Mouse (Mus musculus) brain, embryonic 18.5 days (tissue): ENCODE measurements around the gene 1700017B05Rik.
"Not testable (repeated sequence)": the region's sequence is repeated elsewhere in the genome, so short reads cannot be mapped to it uniquely, and the experiment has no call there.

Experiments
- DNase-seq: peaks from one replicate; pipeline ENCODE4 v3.0.0-alpha.2; 2012; ENCODE audit warnings: low read depth, low spot score

1700017B05Rik gene

DNA sequence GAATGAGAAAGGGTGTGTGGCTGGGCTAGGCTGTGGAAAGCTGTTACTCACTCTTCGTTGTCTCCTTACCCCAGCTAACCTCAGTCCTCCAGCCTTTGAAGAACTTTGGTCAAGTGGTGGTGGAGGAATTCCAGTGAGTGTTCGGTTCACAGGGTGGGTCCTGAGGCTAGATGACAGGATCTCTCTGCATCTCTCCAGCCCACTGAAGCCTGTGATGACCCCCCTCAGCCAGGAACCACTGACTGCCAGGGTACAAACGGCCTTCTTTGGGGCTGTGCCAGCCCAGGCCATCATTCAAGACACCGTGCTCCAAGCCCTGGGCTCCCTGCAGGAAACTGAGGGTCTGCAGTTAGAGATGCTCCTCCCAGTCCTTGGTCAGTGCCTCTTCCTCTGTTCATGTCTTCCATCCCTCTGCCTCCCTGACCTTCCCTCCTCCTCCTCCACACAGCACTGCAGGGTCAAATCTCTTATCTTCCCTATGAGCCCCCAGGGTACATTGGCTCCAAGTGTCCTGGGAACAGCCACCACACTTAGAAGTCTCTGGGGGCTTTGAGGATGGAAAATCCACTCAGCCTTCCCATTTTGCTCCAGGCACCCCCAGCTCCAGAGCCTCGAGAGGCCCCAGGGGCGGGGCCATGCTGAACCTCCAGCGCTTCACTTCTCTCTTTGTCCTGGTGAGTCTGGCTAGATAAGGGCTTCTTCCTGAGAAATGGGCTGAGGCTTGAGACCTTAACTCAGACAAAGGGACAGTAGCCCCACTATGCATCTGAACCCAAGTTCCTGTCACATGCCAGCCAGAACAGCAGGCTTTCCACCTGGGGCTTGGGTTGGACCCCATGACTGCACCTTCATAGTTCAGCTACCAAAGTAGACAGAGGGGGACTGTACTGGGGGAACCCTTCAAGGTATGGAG lies 14.1 kb downstream of the 1700017B05Rik start:
- no peak for DNase-seq

DNA sequence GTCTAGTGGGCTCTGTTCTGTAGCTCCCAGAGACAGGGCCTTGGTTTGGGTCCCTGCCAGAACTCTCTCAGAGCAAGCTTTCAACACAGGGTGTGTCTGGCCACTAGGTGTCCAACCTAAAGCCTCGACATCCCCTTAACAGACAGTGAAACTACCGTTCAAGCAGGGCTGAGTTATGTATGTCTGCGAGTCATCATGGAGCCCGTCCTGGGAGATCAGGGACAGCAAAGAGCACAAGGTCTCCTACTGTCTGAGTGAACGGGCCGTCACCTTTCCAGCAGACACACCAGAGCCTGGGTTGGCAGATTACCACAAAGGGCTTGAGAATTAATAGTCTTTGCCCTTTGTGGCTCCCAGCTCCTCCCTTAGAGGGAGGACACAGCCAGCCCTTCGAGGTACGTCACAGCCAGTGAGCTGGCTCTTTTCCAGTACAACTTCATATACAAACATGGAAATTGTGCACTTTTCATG lies 15.2 kb downstream of the 1700017B05Rik start:
- DNase-seq, result no peak

DNA sequence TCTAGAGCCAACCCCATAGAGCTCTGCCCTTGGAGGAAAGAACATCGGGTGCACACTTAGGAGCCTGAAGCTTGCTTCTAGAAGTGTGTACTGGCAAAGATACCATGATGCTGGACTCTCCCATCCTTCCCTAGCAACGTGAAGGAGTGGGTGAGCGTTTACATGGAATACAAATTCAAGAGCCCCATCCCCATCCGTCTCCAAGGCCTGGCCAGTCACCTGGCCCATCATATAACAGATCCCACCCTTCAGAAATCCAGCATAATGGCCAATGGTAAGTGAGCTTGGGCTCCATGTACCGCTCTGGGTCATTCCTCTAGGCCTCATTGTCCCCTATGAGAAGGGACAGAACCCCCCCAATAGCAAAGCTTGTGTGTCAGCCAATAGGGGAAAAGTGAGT lies 15.9 kb downstream of the 1700017B05Rik start:
- no peak for DNase-seq

GRCm38 (mm10) chr9:57244106-57244685 lies 18.2 kb downstream of the 1700017B05Rik start:
- no peak for DNase-seq

DNA sequence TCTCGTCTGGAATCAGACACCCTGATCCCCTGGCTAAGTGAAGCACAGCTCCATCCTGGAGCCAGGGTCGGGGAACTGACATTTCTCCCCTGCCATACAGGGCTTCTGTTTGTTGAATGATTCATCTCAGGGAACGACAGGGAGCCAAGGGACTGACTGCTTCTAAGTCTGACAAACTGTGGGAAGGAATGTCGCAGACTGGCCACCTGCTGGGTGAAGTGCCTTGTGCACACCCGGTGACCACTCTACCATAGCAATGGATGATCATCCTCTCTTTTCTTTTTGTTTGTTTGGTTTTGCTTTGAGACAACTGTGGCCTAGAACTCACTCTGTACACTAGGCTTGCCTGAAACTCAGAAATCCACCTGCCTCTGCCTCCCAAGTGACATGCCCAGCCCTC lies 19.5 kb downstream of the 1700017B05Rik start:
- DNase-seq, result no peak

GRCm38 (mm10) chr9:57241111-57241510 lies 21.3 kb downstream of the 1700017B05Rik start:
- DNase-seq, result no peak

DNA sequence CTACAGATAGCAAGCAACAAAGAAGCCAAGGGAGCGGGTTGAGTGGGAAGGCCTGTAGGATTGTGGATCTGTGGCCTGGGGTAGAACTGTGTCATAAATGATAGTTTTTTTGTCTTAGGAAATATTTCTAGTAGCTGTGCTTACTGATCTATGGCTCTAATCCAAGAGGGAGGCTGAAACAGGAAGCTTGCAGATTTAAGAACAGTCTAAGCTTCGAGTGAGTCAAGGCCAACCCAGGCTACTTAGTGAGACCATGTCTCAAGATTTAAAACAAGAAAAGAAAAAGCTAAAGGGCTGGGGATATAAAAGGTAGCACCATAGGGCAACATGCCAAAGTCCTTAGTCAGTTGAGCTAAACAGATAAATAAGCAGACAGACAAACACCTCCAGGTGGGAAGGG lies 24.2 kb downstream of the 1700017B05Rik start:
- DNase-seq, result no peak

GRCm38 (mm10) chr9:57237705-57238104 lies 24.7 kb downstream of the 1700017B05Rik start:
- DNase-seq, result no peak

DNA sequence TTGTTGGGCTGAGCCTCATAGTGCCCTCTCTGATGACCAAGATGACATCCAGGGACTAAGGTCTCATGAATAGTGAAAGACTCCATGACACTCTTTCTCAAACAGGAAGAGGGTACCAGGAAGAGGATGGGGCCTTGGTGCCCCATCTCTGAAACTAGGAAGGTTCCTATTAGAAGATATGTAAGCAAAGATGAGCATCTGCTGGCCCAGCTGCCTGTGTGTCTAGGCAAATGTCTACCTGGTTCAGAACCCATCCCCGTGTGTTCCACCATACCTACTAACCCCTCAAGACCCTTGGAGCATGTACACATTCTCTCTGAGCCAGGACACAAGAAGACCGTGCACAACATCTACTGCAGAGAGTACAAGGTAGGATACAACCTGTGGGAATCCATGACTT lies 26.2 kb downstream of the 1700017B05Rik start, which contains the start of gene Trcg1:
Gene Trcg1, plus strand, starts transcription at position 301 of the 400 bp plus-strand sequence.
- DNase-seq, result no peak

DNA sequence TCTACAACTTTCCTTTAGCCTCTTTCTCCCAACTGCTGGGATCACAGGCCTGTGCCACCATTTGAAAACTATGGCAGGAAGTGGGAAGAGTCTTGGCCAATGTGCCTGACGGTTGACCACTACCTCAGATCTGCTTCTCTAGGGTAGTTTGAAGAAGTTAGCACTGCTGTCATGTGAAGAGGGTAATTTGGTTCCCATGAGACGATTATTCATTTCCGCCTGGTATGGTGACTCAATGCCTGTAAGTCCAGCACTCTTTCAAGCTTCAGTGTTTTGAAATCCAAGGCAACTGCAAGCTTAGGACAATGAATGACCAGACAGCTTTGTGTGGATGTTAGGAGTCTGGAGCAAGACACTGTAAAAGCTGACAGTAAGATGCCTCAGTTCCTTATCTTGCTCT lies 28.6 kb downstream of the 1700017B05Rik start:
- no peak for DNase-seq

DNA sequence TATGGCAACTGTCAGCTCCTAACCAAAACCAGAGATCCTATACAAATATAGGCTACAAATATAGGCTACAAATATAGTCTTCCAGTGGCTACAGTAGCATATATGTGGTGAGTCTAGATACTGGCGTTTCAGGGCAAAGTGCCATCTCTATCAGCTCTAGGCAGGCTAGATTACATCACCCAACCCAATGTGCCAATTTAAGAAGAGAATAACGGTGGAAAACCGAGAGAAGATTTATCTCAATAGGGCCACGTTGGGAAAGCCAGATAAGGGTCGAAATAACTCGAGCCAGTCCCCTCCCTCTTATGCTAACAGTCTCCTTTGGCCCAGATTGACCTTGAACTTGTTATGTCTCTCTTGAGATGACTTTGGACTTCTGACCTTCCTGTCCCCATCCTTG lies 29.3 kb downstream of the 1700017B05Rik start:
- DNase-seq, result no peak

- no peak for DNase-seq
Observed at GRCm38 (mm10) chr9:57232341-57232940, 30.0 kb downstream of the 1700017B05Rik start.

DNA sequence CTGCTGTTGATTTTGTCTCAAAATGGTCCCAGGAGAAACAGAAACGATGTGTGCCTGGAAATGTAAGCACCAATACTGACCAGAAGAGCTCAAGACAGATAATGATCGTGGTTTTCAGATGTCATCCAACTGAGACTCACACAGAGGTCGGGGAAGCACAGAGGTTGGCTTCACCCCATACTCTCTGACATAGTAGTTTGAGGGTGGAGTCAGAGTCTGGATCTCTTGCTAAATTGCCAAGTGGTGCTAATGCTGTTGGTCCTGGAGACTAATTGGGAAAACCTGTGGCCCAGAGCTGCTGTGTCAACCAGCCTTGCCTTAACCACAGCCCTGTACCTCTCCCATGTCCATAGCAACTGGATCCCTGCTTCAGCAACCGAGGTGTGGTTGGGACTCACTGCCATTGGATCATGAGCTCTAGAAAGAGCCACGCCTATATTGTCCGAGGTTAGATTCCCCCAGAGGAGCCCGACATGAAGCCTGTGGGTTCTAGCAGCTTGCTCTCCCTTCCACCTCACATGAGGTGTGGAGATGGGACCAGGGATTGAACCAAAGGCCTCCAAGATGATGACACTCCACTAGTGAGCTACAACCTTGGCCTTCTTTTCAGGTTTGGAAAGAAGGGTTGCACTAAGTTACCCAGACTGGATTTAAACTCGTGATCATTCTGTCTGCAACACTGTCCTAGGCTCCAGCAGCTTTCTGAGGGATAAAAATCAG lies 30.7 kb downstream of the 1700017B05Rik start:
- no peak for DNase-seq

- no peak for DNase-seq
Observed at GRCm38 (mm10) chr9:57230146-57230783, 32.1 kb downstream of the 1700017B05Rik start.

DNA sequence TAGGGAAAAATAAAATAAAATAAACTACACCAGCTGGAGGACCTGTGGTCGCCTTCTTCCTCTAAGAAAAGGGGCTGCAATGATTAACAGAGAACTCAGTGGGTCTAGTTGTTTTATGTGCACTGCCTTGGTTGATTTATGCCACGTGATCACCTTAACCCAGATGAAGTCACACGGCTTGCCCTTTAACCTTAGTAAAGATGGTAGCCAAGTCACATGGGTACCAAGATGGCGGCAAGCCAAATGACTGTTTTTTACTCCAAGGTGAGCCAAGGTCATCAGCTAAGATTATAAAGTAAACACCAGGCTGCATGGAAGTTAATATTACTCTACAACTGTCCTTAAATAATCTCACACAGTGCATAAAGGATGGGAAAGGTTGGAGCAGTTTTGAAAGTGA lies 32.7 kb downstream of the 1700017B05Rik start:
- no peak for DNase-seq

DNA sequence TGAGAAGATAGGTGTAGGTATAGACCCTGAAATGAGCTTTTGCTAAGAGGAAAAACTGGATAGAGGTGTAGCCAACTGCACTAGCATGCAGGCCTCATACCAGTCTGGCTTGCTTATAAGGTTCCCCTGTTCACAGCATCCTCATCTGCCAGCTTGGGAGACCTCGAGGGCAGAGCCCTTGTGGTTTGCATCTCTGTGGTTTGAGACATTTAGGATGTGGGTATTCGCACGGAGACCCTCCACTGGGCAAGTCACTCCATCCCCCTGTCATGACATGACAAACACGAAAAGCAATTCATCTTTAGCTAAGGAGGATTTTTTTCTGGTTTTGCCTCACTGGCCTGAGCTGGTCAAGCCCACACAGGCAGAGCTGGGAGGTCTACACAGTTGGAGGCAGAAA lies 34.2 kb downstream of the 1700017B05Rik start:
- no peak for DNase-seq

DNA sequence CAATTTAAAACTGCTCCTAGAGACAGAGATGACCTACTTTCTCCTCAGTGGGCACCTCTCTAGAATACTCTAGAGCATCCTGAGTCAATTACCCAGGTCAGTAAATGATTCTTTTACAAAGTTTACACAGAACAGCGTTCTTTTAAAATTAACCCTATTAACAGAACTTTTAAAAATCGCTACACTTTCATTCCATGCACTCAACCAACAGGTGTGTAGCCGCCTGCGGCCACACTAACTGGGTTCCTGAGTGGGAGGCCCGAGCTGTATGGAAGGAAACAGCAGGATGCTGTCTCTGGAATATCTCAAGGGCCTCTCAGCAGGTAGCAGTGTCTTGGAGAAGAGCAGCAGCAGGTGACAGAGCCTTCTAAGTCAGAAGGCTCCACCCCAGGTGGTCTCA lies 35.2 kb downstream of the 1700017B05Rik start:
- no peak for DNase-seq

GRCm38 (mm10) chr9:57226628-57227122 lies 35.7 kb downstream of the 1700017B05Rik start:
- not testable (repeated sequence) for DNase-seq

DNA sequence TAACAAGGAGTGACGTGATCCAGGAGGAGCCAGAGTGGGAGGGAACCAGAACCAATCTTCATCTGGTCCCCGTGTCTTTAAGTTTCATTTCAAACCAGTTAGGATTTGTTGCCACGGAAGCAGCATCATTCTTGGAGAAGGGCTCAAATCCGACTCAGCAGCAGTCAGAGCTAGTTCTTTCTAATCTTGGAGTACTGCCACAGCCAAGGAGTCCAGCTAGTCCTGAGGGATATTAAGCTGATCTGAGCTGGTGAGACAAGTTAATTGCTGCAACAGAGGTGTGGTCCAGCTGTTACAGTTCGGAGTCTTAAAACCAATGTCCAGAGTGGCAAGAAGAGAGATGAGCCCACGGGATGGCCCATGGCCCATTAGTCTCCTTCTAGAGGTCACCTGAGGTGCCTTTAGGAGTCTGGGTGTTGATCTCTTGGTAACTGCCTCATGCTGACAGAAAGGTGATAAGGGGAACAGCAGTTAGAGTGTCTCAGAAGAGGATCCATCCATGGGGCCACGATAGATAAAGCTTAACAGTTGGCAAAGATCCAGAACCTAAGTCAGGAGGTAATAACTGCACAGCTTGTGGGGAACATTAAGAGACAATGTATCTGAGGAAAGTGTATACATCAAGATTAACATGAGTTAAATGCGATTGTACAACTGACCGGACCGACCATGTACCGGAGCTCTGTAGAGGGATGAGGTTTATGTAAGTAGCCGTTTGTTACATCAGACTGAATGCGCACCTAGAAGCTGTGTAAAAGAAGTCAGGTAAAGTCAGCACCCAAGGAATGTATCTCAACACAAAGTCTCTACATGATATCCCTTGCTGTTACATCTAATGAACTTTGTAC lies 36.4 kb downstream of the 1700017B05Rik start:
- DNase-seq, result no peak

GRCm38 (mm10) chr9:57223341-57223740 lies 39.1 kb downstream of the 1700017B05Rik start:
- DNase-seq, result no peak
